Mouse (Mus musculus): ENCODE measurements around the gene Htra1.
A peak's percentile ranks its signal among the peaks of the same experiment; 100 is the strongest.

The Htra1 gene

GRCm38 (mm10) chr7:130967901-130968300 lies 32.0 kb downstream of the Htra1 start:
- DNase-seq: no peak

DNA sequence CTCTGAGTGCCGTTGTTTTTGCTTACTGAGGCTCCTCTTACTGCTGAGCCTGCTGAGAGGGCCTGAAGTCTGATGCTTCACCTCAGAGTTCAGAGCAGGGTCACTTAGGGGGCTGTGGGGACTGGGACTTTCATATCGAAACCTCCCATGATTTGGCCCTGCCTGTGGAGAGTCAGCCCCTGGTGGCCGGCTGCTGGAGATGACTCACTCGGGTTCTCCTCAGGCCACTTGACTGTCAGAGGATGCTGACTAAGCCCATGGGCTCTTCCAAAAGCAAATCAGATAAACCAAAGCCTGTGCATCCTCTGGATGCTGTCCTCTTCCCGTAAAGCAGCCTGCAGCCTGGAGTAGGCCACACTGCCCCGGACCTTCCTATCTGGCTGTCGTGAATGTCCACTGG lies 32.6 kb downstream of the Htra1 start:
- DNase-seq: peak; percentile 48 to 53

GRCm38 (mm10) chr7:130969076-130969475 lies 33.2 kb downstream of the Htra1 start:
- no peak for DNase-seq

DNA sequence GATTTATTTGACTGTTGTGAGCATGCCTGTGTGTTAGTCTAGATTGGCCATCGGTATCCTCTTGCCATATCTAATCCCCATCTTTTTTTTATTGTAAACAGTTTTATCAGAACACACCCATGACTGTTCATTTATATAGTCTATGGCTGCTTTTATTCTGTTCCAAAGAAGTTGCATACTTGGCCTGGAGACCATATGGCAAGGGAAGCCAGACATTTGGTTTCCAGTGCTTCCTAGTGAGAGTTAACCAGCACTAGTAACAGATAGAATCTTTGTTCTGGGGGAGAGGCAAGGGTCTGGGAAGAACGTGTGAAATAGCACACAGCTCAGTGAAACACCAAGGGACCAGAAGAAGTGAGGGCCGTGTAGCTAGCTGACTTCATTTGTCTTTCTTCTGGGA lies 33.6 kb downstream of the Htra1 start:
- no peak for DNase-seq

- no peak for DNase-seq
Measured at GRCm38 (mm10) chr7:130972767-130973166, 36.9 kb downstream of the Htra1 start.

DNA sequence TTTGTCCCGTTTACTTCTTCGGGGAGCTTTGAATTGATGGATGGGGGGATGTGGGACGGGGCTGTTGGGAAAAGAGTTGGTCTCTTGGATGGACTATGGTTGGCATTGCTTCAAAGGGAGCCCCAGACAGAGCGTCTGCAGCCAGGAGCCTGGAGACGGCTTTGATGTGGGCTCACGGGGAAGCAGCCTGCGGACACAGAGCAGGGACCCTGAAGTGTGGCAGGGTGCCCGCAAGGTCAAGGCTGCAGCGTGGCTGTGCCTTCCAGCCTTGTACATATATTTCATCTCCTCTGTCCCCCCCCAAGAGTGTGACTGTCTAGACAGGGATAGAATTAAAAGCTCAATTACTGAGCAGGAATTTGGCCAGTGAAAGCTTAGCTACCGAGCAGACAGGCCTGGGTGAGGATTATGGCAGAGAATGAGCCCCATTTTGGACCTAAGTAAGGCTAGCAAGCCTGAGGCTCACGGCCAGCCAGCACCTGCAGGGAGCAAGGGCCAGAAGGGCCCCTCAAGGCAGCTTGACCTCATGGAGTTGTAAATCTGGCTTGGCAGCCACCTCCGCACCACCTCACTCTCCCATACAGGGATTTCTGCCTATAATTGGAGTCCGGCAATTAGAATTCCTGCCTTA lies 40.5 kb downstream of the Htra1 start:
- DNase-seq: peak; percentile 35 to 81

GRCm38 (mm10) chr7:130977794-130978521 lies 42.0 kb downstream of the Htra1 start:
- DNase-seq: peak; percentile 94 to 96

DNA sequence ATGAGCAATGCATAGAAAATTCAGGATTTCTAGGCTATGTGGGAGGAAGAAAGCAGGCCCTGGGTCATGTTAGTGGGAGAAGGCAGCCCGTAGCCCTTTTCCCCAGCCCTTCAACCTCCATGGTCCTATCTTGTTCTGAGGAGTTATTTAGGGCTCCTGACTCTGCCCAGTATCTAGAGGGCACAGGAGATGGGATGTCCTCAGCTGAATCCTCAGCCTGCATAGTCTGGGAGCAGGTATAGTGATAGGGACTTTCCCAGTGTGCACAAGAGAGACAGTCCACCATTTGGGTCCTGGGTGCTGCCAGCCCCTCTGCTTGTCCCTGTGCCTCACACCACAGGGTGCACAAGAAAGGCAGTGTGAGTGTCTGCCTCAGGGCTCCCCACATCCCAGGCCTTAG lies 42.6 kb downstream of the Htra1 start:
- DNase-seq: no peak

- DNase-seq: no peak
Measured at GRCm38 (mm10) chr7:130980130-130980529, 44.2 kb downstream of the Htra1 start.

- DNase-seq: peak; percentile 69 to 88
Measured at GRCm38 (mm10) chr7:130982371-130982770, 46.5 kb downstream of the Htra1 start.

DNA sequence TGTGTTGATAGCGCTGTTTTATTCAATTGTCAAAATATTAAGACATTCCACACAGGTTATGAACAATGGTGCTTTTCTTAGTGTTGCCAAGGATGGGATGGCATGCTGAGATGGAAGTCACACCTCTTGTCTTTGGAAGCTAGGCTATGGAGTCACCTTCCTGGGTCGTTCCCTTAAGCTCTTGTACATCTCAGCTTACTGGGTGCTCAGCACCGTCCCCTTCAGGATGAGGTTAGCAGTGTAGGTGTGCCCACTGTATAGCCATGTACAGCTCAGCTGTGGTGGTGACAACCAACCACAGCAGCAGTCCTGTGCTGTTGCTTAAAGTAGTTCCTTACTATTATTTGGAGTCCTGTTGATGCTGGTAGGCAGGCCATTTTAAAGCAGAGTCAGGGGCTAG lies 47.0 kb downstream of the Htra1 start:
- no peak for DNase-seq

DNA sequence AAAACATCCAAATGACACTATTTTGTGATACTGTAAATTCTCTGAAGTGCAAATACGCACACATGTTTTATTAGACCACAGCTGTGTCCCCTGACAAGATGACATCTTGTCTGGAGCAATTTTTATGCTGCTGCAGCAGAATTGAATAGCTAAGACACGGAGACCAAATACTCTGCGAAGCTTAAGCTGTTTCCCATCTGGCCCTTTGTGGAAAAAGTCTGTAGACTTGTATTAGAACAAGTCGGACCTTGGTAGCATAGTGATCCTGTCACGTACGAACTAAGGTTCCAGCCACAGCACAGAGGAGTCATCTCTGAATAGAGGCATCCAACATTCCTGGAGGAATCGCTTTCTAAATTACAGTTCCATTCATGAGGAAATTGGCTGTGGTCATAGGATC lies 48.4 kb downstream of the Htra1 start:
- DNase-seq: no peak

- no peak for DNase-seq
Measured at GRCm38 (mm10) chr7:130985193-130985592, 49.3 kb downstream of the Htra1 start.

GRCm38 (mm10) chr7:130985716-130986115 lies 49.8 kb downstream of the Htra1 start:
- no peak for DNase-seq

DNA sequence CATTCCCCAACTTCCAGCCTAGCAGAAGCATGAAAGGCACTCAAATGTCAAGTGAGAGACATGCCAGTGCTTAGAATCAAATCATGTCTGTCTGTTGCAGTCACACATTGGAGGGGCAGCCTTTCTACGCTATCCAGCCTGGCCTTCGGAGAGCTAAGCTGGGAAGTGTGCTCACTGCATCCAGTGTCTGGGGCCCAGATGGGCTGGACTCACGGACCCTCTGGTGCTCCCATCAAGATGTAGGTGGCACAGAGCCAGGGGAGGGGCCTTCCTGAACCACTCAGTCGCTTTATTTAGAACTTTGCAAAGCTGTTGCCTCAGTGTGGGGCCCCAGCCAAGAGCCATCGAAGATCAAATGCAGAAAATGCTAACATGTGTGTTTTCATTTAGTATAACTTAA lies 52.2 kb downstream of the Htra1 start:
- peak in 1 of 2 experiments; percentile 56 for DNase-seq

- no peak for DNase-seq
Measured at GRCm38 (mm10) chr7:130989371-130989770, 53.5 kb downstream of the Htra1 start.

GRCm38 (mm10) chr7:130991174-130991789 lies 55.4 kb downstream of the Htra1 start:
- DNase-seq: no peak

DNA sequence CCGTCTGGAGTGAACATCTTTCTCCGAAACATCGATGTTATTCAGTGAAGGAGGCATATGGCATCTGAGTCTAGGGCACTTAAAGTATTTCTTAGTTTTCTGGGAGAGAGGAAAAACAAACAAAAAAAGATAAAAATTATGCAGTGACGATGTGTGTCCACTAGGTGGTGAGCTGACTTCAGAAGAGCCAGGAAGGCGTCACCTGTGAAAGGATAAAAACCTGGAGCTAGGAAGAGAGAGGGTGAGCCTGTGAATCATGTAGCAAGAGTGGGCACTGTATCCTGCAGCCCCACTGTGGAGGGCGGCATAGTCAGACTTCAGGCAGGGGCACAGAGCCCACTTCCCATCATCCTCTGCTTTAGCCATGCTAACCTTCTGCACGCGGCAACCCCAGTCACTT lies 58.0 kb downstream of the Htra1 start:
- no peak for DNase-seq

GRCm38 (mm10) chr7:131001976-131002726 lies 66.2 kb downstream of the Htra1 start:
- no peak for DNase-seq

- no peak for DNase-seq
Measured at GRCm38 (mm10) chr7:131004071-131004470, 68.2 kb downstream of the Htra1 start.

DNA sequence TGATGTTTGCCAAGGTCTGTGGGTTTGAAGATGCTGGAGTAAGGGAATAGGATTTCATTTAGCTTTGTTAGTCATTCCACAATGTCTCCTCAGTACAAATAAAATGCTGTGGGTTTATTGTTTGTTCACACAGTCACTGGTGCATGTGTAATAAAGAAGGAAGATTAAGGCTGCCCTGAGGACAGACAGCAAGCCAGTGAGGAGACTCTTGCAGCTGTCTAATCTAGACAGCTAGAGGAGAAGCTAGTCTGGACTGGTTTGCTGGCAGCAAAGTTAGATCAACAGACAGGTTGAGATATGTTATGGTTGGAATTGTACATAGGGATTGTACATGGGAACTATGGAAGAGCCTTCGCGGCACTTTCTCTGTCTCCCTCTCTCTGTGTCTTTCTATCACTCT lies 71.3 kb downstream of the Htra1 start:
- DNase-seq: no peak

GRCm38 (mm10) chr7:131009178-131009577 lies 73.3 kb downstream of the Htra1 start:
- no peak for DNase-seq

- DNase-seq: peak in 1 of 2 experiments; percentile 48
Measured at GRCm38 (mm10) chr7:131011901-131012300, 76.0 kb downstream of the Htra1 start.
